Mouse (Mus musculus) kidney, adult 11 months (tissue): ENCODE results near the gene Tirap.
"Not testable (repeated sequence)": the region's sequence is repeated elsewhere in the genome, so short reads cannot be mapped to it uniquely, and the experiment has no call there.

Experiments used
- DNase-seq: peaks from one replicate; pipeline ENCODE4 v3.0.0; 2022

The Tirap gene

GRCm38 (mm10) chr9:35187351-35187903 is 12.7 kb downstream of the Tirap start:
- DNase-seq = no peak

- DNase-seq = no peak
These were observed 13.7 kb downstream of the Tirap start for GRCm38 (mm10) chr9:35186430-35186829.

GRCm38 (mm10) chr9:35183359-35183758 is 16.7 kb downstream of the Tirap start:
- no peak for DNase-seq

GRCm38 (mm10) chr9:35182832-35183231 is 17.3 kb downstream of the Tirap start:
- no peak for DNase-seq

GRCm38 (mm10) chr9:35176124-35176659 is 23.9 kb downstream of the Tirap start:
- no peak for DNase-seq

- peak; percentile 94 for DNase-seq
These were observed 24.6 kb downstream of the Tirap start, which contains the start of gene Dcps for GRCm38 (mm10) chr9:35175251-35176123. Dcps (minus strand) TSS chr9:35176061.

- DNase-seq = no peak
These were observed 26.8 kb downstream of the Tirap start for GRCm38 (mm10) chr9:35173331-35173730.

- DNase-seq = no peak
These were observed 30.0 kb downstream of the Tirap start for GRCm38 (mm10) chr9:35170071-35170470.

GRCm38 (mm10) chr9:35166798-35167635 is 33.1 kb downstream of the Tirap start:
- DNase-seq = peak; percentile 83

GRCm38 (mm10) chr9:35166144-35166797 is 33.8 kb downstream of the Tirap start:
- DNase-seq = no peak

- no peak for DNase-seq
These were observed 35.8 kb downstream of the Tirap start for GRCm38 (mm10) chr9:35164142-35164874.

- DNase-seq = peak; percentile 37
These were observed 36.9 kb downstream of the Tirap start for GRCm38 (mm10) chr9:35163011-35163690.

GRCm38 (mm10) chr9:35161721-35162120 is 38.4 kb downstream of the Tirap start:
- no peak for DNase-seq

GRCm38 (mm10) chr9:35160662-35161061 is 39.4 kb downstream of the Tirap start:
- no peak for DNase-seq

GRCm38 (mm10) chr9:35158477-35158876 is 41.6 kb downstream of the Tirap start:
- DNase-seq = no peak

GRCm38 (mm10) chr9:35156862-35157261 is 43.2 kb downstream of the Tirap start:
- no peak for DNase-seq

GRCm38 (mm10) chr9:35156002-35156710 is 43.9 kb downstream of the Tirap start:
- DNase-seq = no peak

GRCm38 (mm10) chr9:35152923-35153322 is 47.2 kb downstream of the Tirap start:
- no peak for DNase-seq

- DNase-seq = not testable (repeated sequence)
These were observed 51.3 kb downstream of the Tirap start for GRCm38 (mm10) chr9:35148822-35149221.

GRCm38 (mm10) chr9:35147261-35147660 is 52.8 kb downstream of the Tirap start:
- not testable (repeated sequence) for DNase-seq
